Mouse (Mus musculus) urinary bladder, adult 2 months (tissue): Measurements from ENCODE around the gene Fam71e2. TPM values are rescaled to one million over a fixed set of nuclear protein-coding genes. Genes with fewer than 3 reads are reported as not detected.

Source experiments
- DNase-seq: peaks from one replicate; pipeline ENCODE4 v3.0.0; 2022; ENCODE audit warnings: low spot score
- polyA plus RNA-seq: library from polyadenylated mRNA; depleted of rRNA; stranded (reverse); fragments of >200 nt; gene quantifications from 2 replicates; pipeline ENCODE4 v1.2.3, GENCODE M21; 2012

The Fam71e2 gene
- polyA plus RNA-seq, 1 experiment, result 0.08 TPM

- no peak for DNase-seq
Measured at GRCm38 (mm10) chr7:4777851-4778637, 6.9 kb upstream of the Fam71e2 start.

GRCm38 (mm10) chr7:4776861-4777830, 6.0 kb upstream of the Fam71e2 start:
- DNase-seq, result peak; percentile 38

- no peak for DNase-seq
Measured at GRCm38 (mm10) chr7:4776131-4776530, 5.0 kb upstream of the Fam71e2 start.

- no peak for DNase-seq
Measured at GRCm38 (mm10) chr7:4764946-4765710, 6.0 kb downstream of the Fam71e2 start.

GRCm38 (mm10) chr7:4759670-4760069, 11.4 kb downstream of the Fam71e2 start:
- DNase-seq, result no peak

- no peak for DNase-seq
Measured at GRCm38 (mm10) chr7:4752821-4753570, 18.1 kb downstream of the Fam71e2 start, which contains the start of gene Cox6b2. Cox6b2 (minus strand) TSS chr7:4753094.

GRCm38 (mm10) chr7:4751971-4752820, 18.9 kb downstream of the Fam71e2 start:
- DNase-seq, result no peak

- no peak for DNase-seq
Measured at GRCm38 (mm10) chr7:4749169-4749568, 21.9 kb downstream of the Fam71e2 start.

- no peak for DNase-seq
Measured at GRCm38 (mm10) chr7:4748321-4748720, 22.8 kb downstream of the Fam71e2 start.

GRCm38 (mm10) chr7:4747156-4747899, 23.8 kb downstream of the Fam71e2 start:
- no peak for DNase-seq

GRCm38 (mm10) chr7:4746326-4746980, 24.6 kb downstream of the Fam71e2 start:
- DNase-seq, result no peak

- no peak for DNase-seq
Measured at GRCm38 (mm10) chr7:4744886-4745285, 26.2 kb downstream of the Fam71e2 start.

GRCm38 (mm10) chr7:4743354-4743753, 27.7 kb downstream of the Fam71e2 start:
- DNase-seq, result no peak

GRCm38 (mm10) chr7:4742482-4742819, 28.7 kb downstream of the Fam71e2 start:
- DNase-seq, result no peak

- DNase-seq, result no peak
Measured at GRCm38 (mm10) chr7:4741672-4742481, 29.2 kb downstream of the Fam71e2 start.

- DNase-seq, result no peak
Measured at GRCm38 (mm10) chr7:4741151-4741550, 30.0 kb downstream of the Fam71e2 start.

GRCm38 (mm10) chr7:4740309-4740727, 30.8 kb downstream of the Fam71e2 start:
- no peak for DNase-seq
